Mouse (Mus musculus) erythroblast, embryonic 14.5 days (primary cell): Measurements from ENCODE around the gene Pigt.

Experiments used
- GATA1 ChIP-seq: IDR thresholded peaks from 2 replicates; pipeline ENCODE4 v1.6.1; 2012; ENCODE audit warnings: low read length, inconsistent platforms, mixed read lengths
- TAL1 ChIP-seq: IDR thresholded peaks from 3 replicates; pipeline ENCODE4 v1.6.1; 2012; ENCODE audit warnings: low read length, inconsistent platforms, mixed read lengths

- no peak for TF ChIP-seq GATA1
- no peak for TF ChIP-seq TAL1
Measured at GRCm38 (mm10) chr2:164448921-164449320, 48.4 kb upstream of the Pigt start.
